Mouse (Mus musculus): Measurements from ENCODE around the gene Otop2.

- TF ChIP-seq CTCF (IDR thresholded peaks at IDR 0.05), result no peak
- no peak for TF ChIP-seq EP300 (IDR thresholded peaks at IDR 0.05)
Observed at GRCm38 (mm10) chr11:115359293-115359692, 52.3 kb downstream of the Otop2 start.

Data from lung, postnatal 0 days (tissue).